Mouse (Mus musculus) megakaryocyte-erythroid progenitor cell, adult 5-6 weeks (primary cell): Measurements from ENCODE around the gene Pik3r5. TPM values are rescaled to one million over a fixed set of nuclear protein-coding genes. Genes with fewer than 3 reads are reported as not detected.
A peak's percentile ranks its signal among the peaks of the same experiment; 100 is the strongest.

Source experiments
- ATAC-seq: replicated peaks from 2 replicates; pipeline ENCODE4 v1.8.0; 2016; ENCODE audit warnings: mild to moderate bottlenecking, inconsistent platforms; ENCODE audit not compliant: severe bottlenecking, poor library complexity, low FRiP score, low TSS enrichment
- total RNA-seq, 2 experiments: library from RNA; stranded (forward) in 1 of 2; stranded (reverse) in 1 of 2; fragments of 200-1000, 215-1000 nt in 1 of 2; fragments of >200 nt in 1 of 2; fragmentation: Nextera tagmentation in 1 of 2; gene quantifications; 2 replicates each; pipeline ENCODE4 v1.2.3; 2014 to 2017

Pik3r5 gene
- total RNA-seq, 2 experiments from 2014 or later, result 2.5 to 4.1 TPM

DNA sequence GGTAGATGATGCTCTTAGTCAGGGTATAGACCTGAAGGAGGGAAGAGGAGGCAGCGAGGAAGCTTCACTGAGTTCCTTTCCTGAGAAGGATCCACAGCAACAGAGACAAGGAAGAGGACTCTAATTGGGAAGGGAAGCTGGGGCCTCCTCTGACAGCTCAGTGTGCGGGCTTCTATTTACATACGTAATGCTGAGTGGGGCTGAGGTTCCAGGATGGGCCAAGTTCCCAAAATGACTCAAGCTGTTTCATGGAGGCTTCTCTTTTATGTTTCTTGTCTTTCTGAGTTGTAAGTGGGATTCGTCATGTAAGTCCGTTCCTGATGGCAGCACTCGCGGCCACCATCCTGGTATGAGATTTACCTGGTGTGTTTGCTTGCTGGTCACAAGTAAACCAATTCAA is 43.8 kb downstream of the Pik3r5 start:
- ATAC-seq, result no peak

DNA sequence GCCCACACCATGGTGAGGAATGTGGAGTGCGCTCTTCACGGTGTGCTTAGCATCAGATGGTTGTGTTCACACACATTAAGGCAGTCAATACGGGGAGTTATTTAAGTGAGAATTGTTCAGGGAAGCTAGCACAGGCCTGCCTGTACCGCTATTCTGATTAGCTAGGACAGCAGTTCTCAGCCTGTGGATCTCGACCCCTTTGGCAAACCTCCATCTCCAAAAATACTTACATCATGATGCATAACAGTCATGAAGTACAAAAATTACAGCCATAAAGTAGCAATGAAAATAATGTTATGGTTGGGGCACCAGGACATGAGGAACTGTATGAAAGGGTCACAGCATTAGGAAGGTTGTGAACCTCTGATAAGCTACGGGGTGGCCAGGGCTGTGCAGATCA is 45.7 kb downstream of the Pik3r5 start:
- no peak for ATAC-seq

DNA sequence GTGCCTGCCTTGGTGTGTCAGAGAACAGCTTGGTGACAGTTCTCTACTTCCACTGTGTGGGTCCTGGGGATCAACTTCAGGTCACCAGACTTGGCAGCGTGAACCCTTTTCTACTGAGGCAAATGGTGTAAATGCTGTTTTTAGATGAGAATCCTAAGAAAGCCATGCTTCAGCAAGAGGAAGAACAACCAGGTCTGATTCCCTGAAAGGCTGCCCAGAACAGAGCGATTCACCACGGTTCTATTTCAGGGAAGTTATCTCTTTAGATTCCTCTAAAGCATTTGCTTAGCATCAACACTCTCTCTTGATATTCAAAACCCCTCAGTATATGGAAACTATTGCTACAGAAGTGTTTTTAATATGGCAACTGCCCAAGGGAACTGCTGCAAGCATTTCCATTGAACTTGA is 46.7 kb downstream of the Pik3r5 start:
- no peak for ATAC-seq

DNA sequence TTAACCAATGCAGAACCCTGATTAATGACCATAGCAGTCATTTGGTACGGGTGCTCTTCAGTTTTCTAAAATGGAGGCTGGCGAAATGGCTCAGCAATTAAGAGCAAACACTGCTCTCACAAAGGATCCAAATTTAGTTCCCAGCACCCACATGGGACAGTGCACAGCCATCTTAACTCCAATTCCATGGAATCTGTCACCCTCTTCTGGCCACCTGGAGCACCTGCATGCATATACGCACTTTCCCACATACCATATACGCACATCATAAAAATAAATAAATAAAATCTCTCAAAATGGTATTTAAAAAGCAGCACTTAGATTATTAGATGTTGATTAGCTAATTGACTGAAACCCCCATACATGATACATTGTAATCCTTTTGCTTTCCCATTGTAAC is 48.7 kb downstream of the Pik3r5 start:
- ATAC-seq, result no peak

DNA sequence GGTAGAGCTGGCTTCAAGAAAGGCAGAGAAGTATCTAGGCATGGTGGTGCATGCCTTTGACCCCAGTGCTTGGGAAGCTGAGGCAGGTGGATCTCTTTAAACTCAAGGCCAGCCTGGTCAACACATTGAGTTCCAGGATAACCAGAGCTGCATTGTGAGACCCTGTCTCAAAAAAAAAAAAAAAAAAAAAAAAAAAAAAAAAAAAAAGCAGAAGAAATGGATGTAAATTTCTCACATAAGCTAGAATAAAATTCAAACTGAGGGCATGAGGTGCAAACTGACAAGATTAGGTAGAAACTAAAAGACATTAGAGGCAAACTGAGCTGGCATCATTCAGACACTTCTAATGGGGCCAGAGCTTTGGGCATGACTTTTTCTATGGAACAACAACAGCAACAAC is 50.1 kb downstream of the Pik3r5 start:
- no peak for ATAC-seq

DNA sequence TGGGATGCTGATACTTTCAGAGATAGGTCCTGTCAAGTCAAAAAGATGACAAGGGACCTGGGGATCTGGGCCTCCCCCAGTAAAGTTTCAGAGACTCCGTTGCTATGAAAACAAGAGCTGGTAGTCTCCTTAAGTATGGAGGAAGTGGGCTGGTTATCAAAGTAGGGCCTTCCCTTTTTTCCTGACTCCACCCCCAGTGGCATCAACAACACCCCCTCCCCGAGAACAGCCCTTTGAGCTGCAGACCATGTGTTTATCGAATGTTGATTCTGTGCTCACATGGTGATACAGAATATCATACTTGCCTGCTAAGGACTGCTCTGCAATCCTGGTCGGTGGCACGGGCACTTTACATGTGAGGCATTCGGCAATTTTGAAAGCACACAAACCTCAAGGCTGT is 51.3 kb downstream of the Pik3r5 start:
- ATAC-seq, result no peak

DNA sequence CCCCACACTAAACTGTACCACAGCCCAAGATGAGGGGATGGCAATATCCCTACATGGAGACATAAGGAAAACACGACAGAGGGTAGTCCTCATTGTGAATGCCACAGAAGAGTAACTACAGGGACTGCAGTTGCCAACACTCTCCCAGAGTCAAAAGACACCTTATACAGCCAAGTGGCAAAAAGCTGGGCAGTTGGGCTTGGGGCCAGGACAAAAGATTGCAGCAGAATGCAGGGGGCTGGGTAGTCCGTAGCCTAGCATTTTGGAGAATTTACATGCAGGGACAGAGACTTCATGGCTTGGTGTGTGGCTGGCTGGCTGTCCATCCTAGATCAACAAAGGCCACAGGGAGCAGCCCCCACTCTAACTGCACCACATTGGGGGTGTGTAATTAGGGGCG is 52.5 kb downstream of the Pik3r5 start:
- ATAC-seq, result no peak

DNA sequence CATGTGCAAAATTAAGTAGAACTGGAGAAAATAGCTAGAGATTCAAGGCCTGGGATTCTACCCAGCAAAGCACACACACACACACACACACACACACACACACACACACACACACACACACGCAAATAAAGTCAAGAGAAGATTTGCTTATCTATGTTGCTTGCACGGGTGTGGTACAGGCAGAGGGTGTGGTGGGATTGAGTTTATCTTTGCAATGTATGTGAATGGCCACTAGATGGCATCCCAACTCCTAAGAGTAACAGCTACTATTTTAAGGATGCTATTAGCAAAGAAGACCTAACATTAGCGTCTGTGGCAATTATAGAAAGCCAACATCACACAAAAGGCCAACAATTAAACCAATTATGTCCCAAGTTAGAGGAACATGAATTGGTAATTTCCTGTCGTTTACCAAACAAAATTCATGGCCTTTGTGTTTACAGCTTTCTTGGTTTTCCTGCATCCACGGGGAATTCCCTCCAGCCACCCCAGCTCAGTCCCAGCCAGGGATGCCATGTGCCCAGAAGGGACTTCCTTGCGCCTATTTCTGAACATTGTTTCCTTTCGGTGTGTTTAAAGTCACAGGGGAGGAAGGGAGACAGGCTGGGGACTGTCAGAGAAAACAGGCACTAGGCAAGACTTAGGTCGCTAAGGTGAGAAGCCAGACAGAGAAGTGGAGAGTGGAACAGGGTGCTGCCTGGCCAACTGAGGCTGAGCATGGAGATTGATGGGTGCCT is 53.5 kb downstream of the Pik3r5 start:
- ATAC-seq, result peak; percentile 84

DNA sequence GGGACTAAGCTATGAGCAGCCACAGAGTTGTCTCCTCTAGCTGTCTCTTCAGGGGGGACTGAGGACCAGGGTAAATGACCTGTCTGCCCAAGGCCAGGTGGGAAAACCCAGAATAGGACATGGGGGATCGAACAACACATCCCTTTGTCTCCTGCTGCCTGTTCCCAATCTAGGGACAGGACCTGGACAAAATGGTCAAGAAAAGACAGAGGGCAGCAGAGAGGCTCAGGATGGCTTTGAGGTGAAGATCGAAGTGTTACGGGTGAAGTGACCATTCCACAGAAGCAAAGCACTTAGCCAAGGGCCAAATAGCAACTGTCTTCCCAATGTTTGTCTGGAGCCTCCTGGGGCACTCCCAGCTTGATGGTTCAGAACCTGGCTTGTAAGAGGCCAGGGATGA is 54.2 kb downstream of the Pik3r5 start:
- no peak for ATAC-seq

DNA sequence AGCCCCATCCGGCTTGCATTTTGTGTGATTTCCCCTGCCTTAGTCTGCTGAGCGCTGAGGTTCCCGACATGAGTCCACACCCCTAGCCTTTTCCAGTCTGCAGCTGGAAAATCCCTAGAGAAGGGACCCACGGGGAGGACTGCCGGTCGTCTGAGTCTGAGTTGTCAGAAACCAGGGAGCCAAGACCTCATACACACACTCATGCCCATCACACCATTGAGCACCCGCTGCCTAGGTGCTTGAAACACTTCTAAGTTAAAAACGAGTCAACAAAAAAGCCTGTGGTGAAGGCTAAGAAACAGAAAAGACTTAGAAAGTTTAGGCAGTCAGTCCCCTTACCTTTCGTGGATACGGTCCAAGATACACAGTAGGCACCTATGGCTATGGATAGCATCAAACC is 55.8 kb downstream of the Pik3r5 start:
- ATAC-seq, result no peak

DNA sequence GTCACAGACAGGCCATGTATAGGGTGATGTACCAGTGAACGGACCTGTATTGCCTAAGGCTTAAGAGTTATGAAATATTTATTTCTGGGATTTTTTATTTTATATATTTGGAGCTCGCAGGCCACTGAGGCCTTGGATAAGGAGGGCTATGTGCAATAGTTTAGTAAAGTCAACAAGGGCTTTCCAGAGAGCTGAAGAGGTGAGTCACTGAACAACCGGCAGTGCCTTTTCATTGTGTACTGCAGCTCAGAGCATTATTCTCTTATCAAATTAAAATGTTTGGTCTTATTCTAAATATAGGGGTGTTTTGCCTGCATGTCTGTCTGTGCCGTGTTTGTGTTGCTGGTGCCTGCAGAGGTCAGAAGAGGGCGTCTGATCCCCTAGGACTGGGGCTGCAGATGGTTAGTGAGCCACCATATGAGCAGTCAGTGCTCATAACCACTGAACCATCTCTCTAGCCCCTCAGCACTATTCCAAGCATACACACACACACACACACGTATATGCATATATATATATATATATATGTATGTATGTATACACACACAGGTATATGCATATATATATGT is 56.4 kb downstream of the Pik3r5 start:
- no peak for ATAC-seq

DNA sequence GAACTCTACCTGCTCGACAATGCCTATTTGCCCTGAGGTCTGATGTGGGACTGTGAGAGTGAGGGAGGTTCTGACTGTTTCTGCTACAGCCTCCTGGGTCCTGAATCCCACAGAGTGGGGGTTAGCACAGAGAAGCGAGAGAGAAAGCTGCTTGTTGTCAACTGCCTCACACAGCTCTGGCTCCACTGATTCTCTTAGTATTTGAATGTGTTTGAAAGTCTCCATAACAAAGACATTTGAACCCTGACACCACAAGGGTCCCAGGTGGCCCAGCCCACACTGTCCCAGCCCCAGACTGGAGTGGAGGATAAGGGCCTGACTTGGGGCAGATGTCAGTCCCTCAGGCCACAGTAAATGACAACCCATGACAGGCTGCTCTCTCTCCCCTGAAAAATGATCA is 57.3 kb downstream of the Pik3r5 start:
- ATAC-seq, result no peak

DNA sequence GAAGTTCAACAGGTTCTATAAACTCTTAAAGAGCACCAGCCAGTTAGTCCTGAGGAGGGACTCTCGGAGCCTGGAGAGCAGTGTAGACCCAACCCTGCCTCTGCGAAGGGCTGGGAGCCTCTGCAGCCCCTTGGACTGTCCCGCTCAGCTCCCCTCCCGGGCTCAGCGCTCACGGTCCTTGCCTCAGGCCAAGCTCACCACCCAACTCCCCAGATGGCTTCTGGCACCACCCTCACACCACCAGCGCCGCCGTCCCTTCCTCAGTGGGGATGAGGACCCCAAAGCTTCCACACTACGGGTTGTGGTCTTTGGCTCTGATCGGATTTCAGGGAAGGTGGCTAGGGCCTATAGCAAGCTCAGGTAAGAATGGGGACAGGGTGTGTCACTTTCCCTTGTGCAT is 60.7 kb downstream of the Pik3r5 start:
- ATAC-seq, result no peak

DNA sequence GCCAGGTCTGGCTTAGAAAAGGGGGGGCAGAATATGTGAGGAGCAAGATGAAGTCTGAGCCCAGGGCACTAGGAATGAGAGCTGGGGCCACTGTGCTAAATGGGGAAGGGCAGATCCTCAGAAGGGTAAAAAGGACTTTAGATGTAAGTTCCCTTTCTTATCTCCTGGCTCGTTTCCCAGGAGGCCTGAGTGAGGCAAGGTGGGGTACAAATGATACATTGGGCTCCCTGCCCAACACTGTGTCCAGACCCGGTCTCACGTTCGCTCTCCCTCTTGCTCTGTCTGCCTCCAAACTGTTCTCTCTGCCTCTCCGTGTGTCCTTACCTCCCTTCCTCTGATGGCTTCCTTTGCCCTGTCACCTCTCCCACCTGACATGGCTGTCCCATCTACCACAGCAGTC is 61.8 kb downstream of the Pik3r5 start:
- no peak for ATAC-seq

DNA sequence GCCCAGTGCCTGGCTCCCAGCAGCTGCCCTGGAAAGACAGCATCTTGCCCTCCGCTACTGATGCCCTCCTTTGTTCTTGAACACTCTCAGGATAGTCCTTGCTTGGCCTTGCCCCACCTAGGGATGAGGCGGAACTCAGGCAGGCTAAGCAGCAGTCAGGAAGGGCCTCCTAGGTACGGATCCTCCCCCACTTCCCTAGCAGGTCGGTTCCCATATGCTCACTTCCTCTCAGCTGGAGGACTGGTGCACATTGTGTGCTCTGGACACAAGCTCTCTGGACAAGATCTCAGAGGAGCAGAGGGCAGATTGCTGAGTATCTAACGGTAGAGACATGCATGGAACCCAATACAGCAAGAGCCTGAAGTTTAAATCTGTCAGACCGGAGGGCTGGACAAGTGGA is 65.2 kb downstream of the Pik3r5 start:
- ATAC-seq, result no peak

DNA sequence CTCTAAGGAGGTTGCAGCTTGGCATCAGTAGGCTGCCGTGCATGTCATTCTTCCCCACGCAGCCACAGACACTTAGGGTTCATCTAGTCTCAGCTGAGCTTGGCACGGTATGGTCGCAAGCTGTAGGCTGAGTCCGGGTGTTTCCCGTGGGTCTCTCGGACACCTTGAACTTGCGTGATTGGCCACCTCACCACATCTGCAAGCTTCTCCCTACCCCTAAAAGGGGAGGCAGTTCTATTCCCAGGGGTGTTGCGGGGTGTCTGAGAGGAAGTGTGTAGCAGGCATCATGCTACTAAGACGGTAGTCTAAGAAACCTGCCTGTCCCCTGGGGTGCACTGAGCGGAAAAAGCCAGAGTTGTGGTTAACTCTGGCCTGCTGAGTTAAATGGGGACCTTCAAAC is 66.6 kb downstream of the Pik3r5 start:
- no peak for ATAC-seq

DNA sequence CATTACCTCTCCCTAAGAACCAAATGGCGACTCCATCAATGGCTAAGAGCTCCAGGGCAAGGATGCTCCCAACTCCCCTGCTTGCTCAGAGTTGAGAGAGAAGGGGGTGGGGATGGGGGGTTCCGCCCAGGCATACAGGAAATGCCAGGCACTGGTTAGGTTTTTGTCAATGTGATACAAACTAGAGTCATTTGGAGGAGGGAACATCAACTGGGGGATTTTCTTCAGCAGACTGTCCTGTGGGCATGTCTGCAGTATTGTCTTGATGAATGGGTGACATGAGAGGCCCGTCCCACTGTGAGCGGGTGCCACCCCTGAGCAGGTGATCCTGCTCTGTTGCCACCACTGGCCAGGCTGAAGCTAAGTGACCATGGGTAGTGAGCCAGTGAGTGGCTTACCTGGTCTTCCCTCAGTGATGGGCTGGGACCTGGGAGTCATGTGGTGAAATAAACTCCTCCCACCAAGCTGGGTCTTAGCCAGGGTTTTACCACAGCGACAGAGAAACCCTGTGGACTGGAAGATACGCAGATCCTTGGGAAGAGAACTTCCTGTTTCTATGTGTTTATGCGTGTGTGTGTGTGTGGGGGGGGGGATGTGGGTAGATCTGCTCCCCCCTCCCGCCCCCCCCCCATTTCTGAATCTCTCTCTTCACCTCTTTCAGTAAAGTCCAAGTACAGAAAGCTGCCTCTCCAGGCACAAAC is 67.2 kb downstream of the Pik3r5 start:
- no peak for ATAC-seq

DNA sequence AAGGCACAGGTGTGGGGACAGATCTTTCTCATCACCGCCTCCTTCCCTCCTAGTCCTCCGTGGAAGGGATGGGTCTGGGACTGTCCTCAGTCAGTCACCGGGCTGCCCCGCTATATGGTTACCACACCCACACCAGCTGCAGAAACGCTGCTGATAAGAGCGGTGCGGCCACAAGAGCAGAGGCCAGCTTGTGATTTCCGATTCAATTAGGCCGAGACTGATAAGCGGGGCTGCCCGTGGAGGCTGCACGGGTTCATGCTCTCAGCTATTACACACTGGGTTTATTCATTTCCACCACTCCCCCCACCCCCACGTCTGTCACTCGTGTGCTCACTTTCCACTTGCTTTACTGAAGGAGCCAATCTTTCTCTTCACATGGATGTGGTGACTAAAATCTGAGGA is 69.0 kb downstream of the Pik3r5 start:
- ATAC-seq, result peak; percentile 63

DNA sequence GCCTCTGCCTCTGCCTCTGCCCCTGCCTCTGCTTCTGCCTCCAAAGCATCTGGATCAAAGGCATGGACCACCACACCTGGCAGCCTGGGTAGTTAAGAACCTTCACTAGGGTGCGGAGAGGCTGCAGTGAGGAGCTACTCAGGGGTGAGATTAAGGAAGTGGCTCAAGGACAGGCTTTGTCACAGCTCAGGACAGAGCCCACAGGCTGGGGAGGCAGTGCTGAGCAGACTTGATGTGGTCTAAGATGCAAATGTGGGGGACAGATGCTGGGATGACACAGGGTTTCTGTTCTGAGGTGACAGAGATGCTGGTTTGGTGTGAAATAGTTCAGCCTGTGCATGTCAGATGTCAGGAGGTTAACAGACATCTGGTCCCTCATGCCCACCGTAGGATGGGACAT is 70.5 kb downstream of the Pik3r5 start:
- no peak for ATAC-seq

DNA sequence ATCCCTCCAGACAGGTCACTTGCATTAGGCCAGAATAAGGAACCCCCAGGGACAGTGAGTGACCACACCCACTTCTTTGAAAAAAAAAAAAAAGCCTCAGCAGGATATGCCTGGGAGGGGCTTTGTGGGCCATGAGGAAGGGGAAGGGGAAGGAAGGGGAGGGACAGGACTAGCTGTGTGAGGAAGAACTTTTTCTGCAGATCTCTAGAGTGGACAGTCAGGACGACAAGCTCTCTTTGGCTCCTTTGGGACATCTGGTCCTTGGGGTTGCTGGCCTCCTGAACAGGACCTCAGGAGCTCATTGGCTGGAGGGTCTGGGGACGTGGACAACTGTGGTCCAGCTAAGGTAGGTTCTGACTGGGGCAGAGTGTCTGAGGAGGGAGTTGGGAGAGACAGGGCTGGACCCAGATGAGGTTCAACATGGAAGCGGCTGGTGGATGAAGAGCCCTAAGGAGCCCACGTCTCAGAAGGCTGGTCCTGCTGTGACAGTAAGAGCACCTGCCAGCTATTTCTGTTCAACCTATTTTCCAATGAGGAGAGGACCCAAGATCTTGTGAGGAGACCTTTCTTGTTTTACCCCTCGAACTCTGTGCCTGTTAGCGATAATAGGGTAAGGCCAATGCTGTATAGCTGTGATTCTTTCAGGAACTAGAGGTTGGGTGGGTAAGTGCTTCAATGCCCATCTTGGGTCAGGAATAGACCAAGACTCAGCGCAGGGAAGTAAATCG is 71.1 kb downstream of the Pik3r5 start, which contains the start of gene Pik3r6:
TSS of gene Pik3r6 (plus strand) at position 118 of the 728 bp plus-strand sequence.
- ATAC-seq, result no peak
